Comparison of ENCODE assay signal across 1 mouse cellular context in genomic region chr7:101830373-101830772, GRCm38 (mm10).
TF ChIP-seq lines count a peak whose summit lies in the region.

No protein-coding gene starts in this region.

TF ChIP-seq in MEL, 35 proteins besides CTCF, POLR2A, EP300 and RAD21:
- TF ChIP-seq CHD1 (IDR thresholded peaks at IDR 0.05; ENCODE audit: low read depth, low read length) (no peak), GABPA (IDR thresholded peaks at IDR 0.05; ENCODE audit: low read depth, low read length) (no peak), MAZ (IDR thresholded peaks at IDR 0.05; ENCODE audit: low read depth, low read length) (no peak), POLR2AphosphoS2 (IDR thresholded peaks at IDR 0.05; ENCODE audit: low read length) (no peak), SMC3 (IDR thresholded peaks at IDR 0.05; ENCODE audit: low read depth, low read length) (peak; percentile 26; the same call in 1 of the 2 replicates), ZNF384 (IDR thresholded peaks at IDR 0.05; ENCODE audit: low read depth, low read length) (peak; percentile 57)
